Mouse (Mus musculus) CH12.LX (cell line): ENCODE results near the gene Syngr2. TPM values are rescaled to one million over a fixed set of nuclear protein-coding genes. Genes with fewer than 3 reads are reported as not detected.

Source experiments
- DNase-seq: peaks from one replicate; pipeline ENCODE4 v3.0.0-alpha.2; 2013; ENCODE audit errors: extremely low read depth
- H3K27ac ChIP-seq: 2 replicates; pipeline ENCODE4 v1.5.1; 2012; ENCODE audit warnings: low read depth, mild to moderate bottlenecking, control low read depth, moderate library complexity; ENCODE audit not compliant: insufficient read depth
- H3K27me3 ChIP-seq: replicated peaks from 2 replicates; pipeline ENCODE3; 2012; ENCODE audit warnings: inconsistent platforms
- H3K36me3 ChIP-seq, 2 experiments: replicated peaks in 1 of 2; 2 replicates each; pipeline versions ENCODE3 to v1.6.1; 2012; ENCODE audit warnings: inconsistent platforms in 1 of 2, low read length in 1 of 2, mild to moderate bottlenecking in 1 of 2, mixed read lengths in 1 of 2, moderate library complexity in 1 of 2; ENCODE audit not compliant: control insufficient read depth in 1 of 2, insufficient read depth in 1 of 2
- H3K4me1 ChIP-seq, 2 experiments: 2 replicates each; pipeline ENCODE4 v1.6.1; 2012; ENCODE audit warnings: inconsistent platforms in 1 of 2, moderate library complexity in 1 of 2; ENCODE audit not compliant: insufficient read depth in 2 of 2, control insufficient read depth in 1 of 2
- H3K4me2 ChIP-seq: 2 replicates; pipeline ENCODE4 v1.6.1; 2012; ENCODE audit warnings: low read depth, mild to moderate bottlenecking, control low read depth; ENCODE audit not compliant: poor library complexity, insufficient read depth, severe bottlenecking
- H3K4me3 ChIP-seq, 3 experiments: fragments of 150-350 bp in 1 of 3; sonication (generic) in 1 of 3; replicated peaks in 1 of 3; 2 replicates each; pipeline versions ENCODE3 to v1.5.1; 2011 to 2012; ENCODE audit warnings: low read depth in 2 of 3, low read length in 2 of 3, mild to moderate bottlenecking in 2 of 3, moderate library complexity in 2 of 3, control low read depth in 1 of 3, improper control_type of control experiment in 1 of 3, inconsistent platforms in 1 of 3, mixed read lengths in 1 of 3; ENCODE audit not compliant: poor library complexity in 1 of 3
- H3K79me2 ChIP-seq: replicated peaks from 2 replicates; pipeline ENCODE4 v1.6.1; 2012; ENCODE audit warnings: mild to moderate bottlenecking, moderate library complexity; ENCODE audit not compliant: control insufficient read depth, poor library complexity, insufficient read depth, severe bottlenecking; ENCODE audit errors: extremely low read depth
- H3K9ac ChIP-seq: 2 replicates; pipeline ENCODE4 v1.6.1; 2012; ENCODE audit warnings: low read depth, mild to moderate bottlenecking, control low read depth, moderate library complexity; ENCODE audit not compliant: insufficient read depth
- H3K9me3 ChIP-seq: replicated peaks from 2 replicates; pipeline ENCODE3; 2012; ENCODE audit warnings: low read length, inconsistent platforms, mixed read lengths
- BHLHE40 ChIP-seq: IDR thresholded peaks from 2 replicates; pipeline ENCODE4 v1.6.1; 2011; ENCODE audit warnings: mild to moderate bottlenecking, low read depth, low read length, improper control_type of control experiment
- CHD1 ChIP-seq: IDR thresholded peaks from 2 replicates; pipeline ENCODE4 v1.6.1; 2012; ENCODE audit warnings: low read depth, low read length, improper control_type of control experiment, inconsistent platforms
- CHD2 ChIP-seq: IDR thresholded peaks from 2 replicates; pipeline ENCODE4 v1.6.1; 2011; ENCODE audit warnings: low read length, improper control_type of control experiment
- ELF1 ChIP-seq: IDR thresholded peaks from 2 replicates; pipeline ENCODE4 v1.6.1; 2014; ENCODE audit warnings: low read depth, mild to moderate bottlenecking, inconsistent platforms, low read length, improper control_type of control experiment
- IRF4 ChIP-seq: IDR thresholded peaks from 2 replicates; pipeline ENCODE4 v1.6.1; 2014; ENCODE audit warnings: low read depth, mild to moderate bottlenecking, inconsistent platforms, low read length, improper control_type of control experiment
- JUND ChIP-seq: conservative IDR thresholded peaks from 2 replicates; pipeline ENCODE4 v1.6.1; 2011; ENCODE audit warnings: low read depth, low read length, improper control_type of control experiment
- MYC ChIP-seq: IDR thresholded peaks from 2 replicates; pipeline ENCODE4 v1.6.1; 2011; ENCODE audit warnings: low read depth, mild to moderate bottlenecking, improper control_type of control experiment, low read length
- POLR2AphosphoS2 ChIP-seq: IDR thresholded peaks from 2 replicates; pipeline ENCODE4 v1.6.1; 2011; ENCODE audit warnings: low read depth, low read length, improper control_type of control experiment
- RAD21 ChIP-seq: IDR thresholded peaks from 2 replicates; pipeline ENCODE4 v1.6.1; 2011; ENCODE audit warnings: low read depth, mild to moderate bottlenecking, low read length, improper control_type of control experiment, moderate library complexity
- UBTF ChIP-seq: IDR thresholded peaks from 2 replicates; pipeline ENCODE4 v1.6.1; 2012; ENCODE audit warnings: low read depth, mild to moderate bottlenecking, inconsistent platforms, low read length, improper control_type of control experiment, moderate library complexity
- ZC3H11A ChIP-seq: IDR thresholded peaks from 2 replicates; pipeline ENCODE4 v1.6.1; 2012; ENCODE audit warnings: low read depth, mild to moderate bottlenecking, inconsistent platforms, low read length, improper control_type of control experiment
- ZKSCAN1 ChIP-seq: IDR thresholded peaks from 2 replicates; pipeline ENCODE4 v1.6.1; 2012; ENCODE audit warnings: low read depth, inconsistent platforms, low read length, improper control_type of control experiment, borderline replicate concordance
- dilution Hi-C: fragments of 300-500 bp; cut with MboI; formaldehyde crosslinking; loops from 2 replicates; pipeline ENCODE4 v1.14.3; 2020; ENCODE audit warnings: low sequenced_read_pairs; ENCODE audit not compliant: extremely low pct_unique_long_range_greater_than_20kb, extremely low pct_ligation_motif_present
- in situ Hi-C: fragments of 300-500 bp; cut with MboI; formaldehyde crosslinking; loops from 3 replicates; pipeline ENCODE4 v1.14.3; 2019; ENCODE audit warnings: low sequenced_read_pairs, low pct_ligation_motif_present, low pct_unique_long_range_greater_than_20kb, mixed read lengths
- polyA plus RNA-seq: library from polyadenylated mRNA; unstranded; fragments of >175 nt; gene quantifications from 2 replicates; pipeline ENCODE4 v1.2.1, GENCODE M21; 2012; ENCODE audit warnings: low read depth; ENCODE audit not compliant: insufficient read length
- total RNA-seq, 2 experiments: library from RNA; depleted of rRNA; stranded (reverse); fragments of 300-350 nt in 1 of 2; fragments of >200 nt in 1 of 2; gene quantifications; 2 replicates each; pipeline ENCODE4 v1.2.3; 2012 to 2014

Syngr2 gene
- total and polyA plus RNA-seq, 3 experiments, result 409 to 654 (median 553) TPM

DNA sequence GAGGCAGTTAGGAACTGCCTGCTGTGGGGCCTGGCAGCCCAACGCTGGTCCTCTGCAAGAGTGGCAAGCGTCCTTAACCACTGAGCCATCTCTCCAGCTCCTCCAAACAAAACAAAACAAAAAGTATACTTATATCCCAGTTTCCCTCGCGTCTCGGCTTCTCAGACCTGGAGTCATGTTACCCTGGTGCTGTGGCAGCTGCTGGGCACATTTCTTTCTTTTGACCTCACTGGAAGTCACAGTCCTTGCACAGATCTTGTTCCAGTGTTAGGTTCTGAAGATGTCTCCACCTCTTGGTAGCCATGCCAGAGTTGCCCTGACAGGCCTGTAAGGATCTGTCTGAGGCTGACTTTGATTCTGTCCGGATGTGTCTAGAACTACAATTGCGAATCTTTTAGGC is 7.8 kb upstream of the Syngr2 start:
- no peak for DNase-seq
- Histone ChIP-seq H3K9me3 (no peaks in the 10 kb centered on the region), H3K27me3 (no peaks in the 10 kb centered on the region), H3K79me2 (no peaks in the 10 kb centered on the region), H3K36me3 (peaks cover 0 to 25% of the 10 kb centered on the region in 2 experiments), H3K9ac (no peak overlapping the region), H3K27ac (no peak overlapping the region), H3K4me1 (peaks cover 44 to 84% of the 10 kb centered on the region in 2 experiments), H3K4me2 (no peak overlapping the region), H3K4me3 (no peak overlapping the region)
- dilution Hi-C loops, result no loop called here
- TF ChIP-seq ZC3H11A, result no peak
- no peak for TF ChIP-seq MYC
- TF ChIP-seq UBTF, result no peak
- in situ Hi-C loops, result no loop called here

DNA sequence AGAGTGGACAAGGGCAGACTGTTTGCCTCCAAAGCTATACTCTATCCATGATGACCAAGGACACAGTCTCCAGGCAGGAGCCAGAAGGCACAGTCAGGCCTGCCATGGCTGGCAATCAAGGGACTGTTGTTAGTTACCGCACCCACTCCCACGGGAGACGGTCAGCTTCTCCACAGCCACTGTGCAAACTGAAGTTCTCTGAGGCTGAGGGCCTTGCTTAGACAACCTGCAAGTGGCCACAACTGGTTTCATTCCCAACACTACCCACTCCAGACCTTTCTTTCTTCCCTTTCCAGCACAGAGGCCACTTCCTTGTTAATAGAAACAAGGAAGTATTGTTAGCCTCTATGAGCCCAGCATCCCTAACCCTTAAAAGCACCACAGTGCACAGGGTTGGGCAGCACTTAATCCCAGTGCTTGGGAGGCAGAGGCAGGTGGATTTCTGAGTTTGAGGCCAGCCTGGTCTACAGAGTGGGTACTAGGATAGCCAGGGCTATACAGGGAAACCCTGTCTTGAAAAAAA is 6.2 kb upstream of the Syngr2 start:
- no peak for DNase-seq

DNA sequence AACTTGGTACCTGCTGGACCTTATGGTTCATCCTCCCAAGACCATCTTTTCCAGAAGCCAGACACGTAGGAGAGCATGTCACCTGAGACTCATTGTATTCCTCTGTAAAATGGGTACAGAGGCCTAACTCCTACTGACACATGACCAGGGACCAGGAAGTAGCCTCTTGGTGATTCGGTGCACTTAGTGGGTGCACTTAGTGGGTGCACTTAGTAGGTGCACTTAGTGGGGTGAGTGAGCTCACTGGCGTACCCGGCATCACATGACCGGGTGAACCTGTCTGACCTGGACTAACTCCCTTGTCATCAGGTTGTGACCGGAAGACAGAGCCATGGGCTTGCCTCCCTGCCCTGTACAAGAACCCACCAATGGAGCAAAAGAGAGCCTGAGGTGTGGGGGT is 2.7 kb upstream of the Syngr2 start:
- no peak overlapping the region for H3K4me2 ChIP-seq
- peak; percentile 98 for TF ChIP-seq ZKSCAN1
- TF ChIP-seq RAD21, result no peak
- no peak for TF ChIP-seq IRF4
- no peak for TF ChIP-seq POLR2AphosphoS2
- no peak for TF ChIP-seq ELF1
- TF ChIP-seq, all 38 proteins: peak for 1
- H3K36me3 ChIP-seq, result peaks cover 5 to 34% of the 10 kb centered on the region in 2 experiments
- no peak for DNase-seq
- no peaks in the 10 kb centered on the region for H3K27me3 ChIP-seq
- no peak overlapping the region for H3K9ac ChIP-seq
- dilution Hi-C loops, result no loop called here
- no peak overlapping the region for H3K27ac ChIP-seq
- peaks cover 21 to 68% of the 10 kb centered on the region in 2 experiments for H3K4me1 ChIP-seq
- in situ Hi-C loops, result no loop called here
- peaks cover 24% of the 10 kb centered on the region for H3K79me2 ChIP-seq
- no peaks in the 10 kb centered on the region for H3K9me3 ChIP-seq
- H3K4me3 ChIP-seq, result no peak overlapping the region

More for the DNA sequence above, 6.2 kb upstream of the Syngr2 start:
- Histone ChIP-seq H3K4me3 (no peak overlapping the region), H3K4me1 (peaks cover 31 to 83% of the 10 kb centered on the region in 2 experiments), H3K9me3 (no peaks in the 10 kb centered on the region), H3K27me3 (no peaks in the 10 kb centered on the region), H3K36me3 (peaks cover 0 to 28% of the 10 kb centered on the region in 2 experiments), H3K4me2 (no peak overlapping the region), H3K79me2 (no peaks in the 10 kb centered on the region), H3K9ac (no peak overlapping the region), H3K27ac (no peak overlapping the region)
- dilution Hi-C loops, result no loop called here
- in situ Hi-C loops, result no loop called here
- no peak for TF ChIP-seq CHD2
- no peak for TF ChIP-seq CHD1
- TF ChIP-seq BHLHE40, result no peak
- TF ChIP-seq ELF1, result 0 out of 2 replicates have a peak, but pooled peaks have one; percentile 19
- TF ChIP-seq JUND, result no peak
